Comparison of ENCODE assay signal across 8 mouse cellular contexts in the genomic region with DNA sequence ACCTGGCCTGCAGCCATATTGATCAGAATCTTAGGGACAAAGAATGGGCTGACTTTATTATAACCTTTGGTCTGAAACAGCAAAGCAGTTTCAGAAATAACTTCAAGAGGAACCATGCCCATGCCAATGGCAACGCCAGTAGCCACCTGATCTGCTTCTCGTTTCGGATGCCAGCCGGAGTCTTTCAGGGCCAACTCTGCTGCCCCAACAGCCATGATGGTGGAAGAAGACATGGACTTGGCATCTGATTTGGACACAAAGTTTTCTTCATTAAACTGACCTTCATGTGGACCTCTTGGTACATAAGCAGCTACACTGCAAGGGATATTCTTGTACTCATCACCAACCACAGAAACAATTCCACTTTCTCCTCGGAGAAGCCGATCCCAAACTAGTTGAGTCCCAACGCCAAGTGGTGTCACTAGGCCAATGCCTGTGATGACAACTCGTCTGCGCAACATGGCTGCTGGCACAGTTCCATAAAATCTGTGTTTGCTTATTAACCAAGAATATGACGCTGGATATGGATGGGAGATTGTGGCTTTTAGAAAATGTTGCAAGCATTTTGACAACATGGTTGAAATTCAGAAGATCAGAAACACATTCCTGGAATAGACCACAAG. TPM values are rescaled to one million over a fixed set of nuclear protein-coding genes. Genes with fewer than 3 reads are reported as not detected.
DNase-seq lines count a peak whose midpoint lies in the region; ATAC-seq lines count a peak whose summit lies in the region.

No protein-coding gene starts in this region.

- H3K4me3 ChIP-seq in kidney, embryonic 16.5 days (ENCODE audit: low read length), result peak overlapping the region; percentile 68
- peak overlapping the region; percentile 77 for H3K4me3 ChIP-seq in heart, embryonic 16.5 days (ENCODE audit: low read length)
- H3K4me3 ChIP-seq in lung, embryonic 15.5 days, result peak overlapping the region; percentile 58

- H3K9ac ChIP-seq in kidney, embryonic 16.5 days (replicated peaks; ENCODE audit: low read length), result no peak overlapping the region
- H3K9ac ChIP-seq in heart, embryonic 16.5 days (ENCODE audit: low read length), result peak overlapping the region; percentile 87
- no peak overlapping the region for H3K9ac ChIP-seq in lung, embryonic 15.5 days

- peak overlapping the region; percentile 75 for H3K4me2 ChIP-seq in kidney, embryonic 16.5 days (replicated peaks; ENCODE audit: low read depth, low read length)
- peak overlapping the region; percentile 76 for H3K4me2 ChIP-seq in heart, embryonic 16.5 days (ENCODE audit: low read depth, low read length)
- peak overlapping the region; percentile 75 for H3K4me2 ChIP-seq in lung, embryonic 15.5 days

- 0 out of 2 replicates have a peak, but pooled peaks cover 2% of the 10 kb centered on the region for H3K36me3 ChIP-seq in kidney, embryonic 16.5 days (ENCODE audit: insufficient read depth, low read length)
- 0 out of 2 replicates have a peak, but pooled peaks cover 3% of the 10 kb centered on the region for H3K36me3 ChIP-seq in heart, embryonic 16.5 days (ENCODE audit: control insufficient read depth, insufficient read depth)
- no peaks in the 10 kb centered on the region for H3K36me3 ChIP-seq in lung, embryonic 15.5 days

- 0 out of 2 replicates have a peak, but pooled peaks cover 2% of the 10 kb centered on the region for H3K9me3 ChIP-seq in kidney, embryonic 16.5 days (ENCODE audit: low read length)
- peaks cover 2% of the 10 kb centered on the region; the same call in 1 of the 2 replicates for H3K9me3 ChIP-seq in heart, embryonic 16.5 days (replicated peaks; ENCODE audit: control insufficient read depth, low read length)
- no peaks in the 10 kb centered on the region for H3K9me3 ChIP-seq in lung, embryonic 15.5 days

- peaks cover 10% of the 10 kb centered on the region for H3K4me1 ChIP-seq in kidney, embryonic 16.5 days (ENCODE audit: insufficient read depth, low read length)
- peaks cover 10% of the 10 kb centered on the region for H3K4me1 ChIP-seq in heart, embryonic 16.5 days (ENCODE audit: control insufficient read depth, insufficient read depth, low read length)
- peaks cover 15% of the 10 kb centered on the region for H3K4me1 ChIP-seq in lung, embryonic 15.5 days

- H3K27ac ChIP-seq in kidney, embryonic 16.5 days (ENCODE audit: low read length), result no peak overlapping the region
- no peak overlapping the region; the same call in 1 of the 2 replicates for H3K27ac ChIP-seq in heart, embryonic 16.5 days (ENCODE audit: low read length)
- H3K27ac ChIP-seq in lung, embryonic 15.5 days, result no peak overlapping the region

- 95% methylated on average over 10 of the region's 10 CpGs for WGBS in kidney, embryonic 16.5 days
- 94% methylated on average over 10 of the region's 10 CpGs for WGBS in heart, embryonic 16.5 days
- WGBS in lung, embryonic 15.5 days, result 95% methylated on average over 10 of the region's 10 CpGs

- DNase-seq in kidney, adult 11 months, result no peak
- DNase-seq in cerebellum, adult 9-10 months, result peak; percentile 65
- no peak for DNase-seq in frontal cortex, postnatal 10 days (ENCODE audit: low spot score in 2 of 2)
- no peak for DNase-seq in ovary, postnatal 10 days (ENCODE audit: low spot score)
- DNase-seq in retina, embryonic 14.5 days (ENCODE audit: low spot score), result no peak

- no peak for ATAC-seq in kidney, embryonic 16.5 days (ENCODE audit: low FRiP score, low TSS enrichment)
- no peak for ATAC-seq in heart, embryonic 16.5 days (replicated peaks; ENCODE audit: extremely low read depth, insufficient read depth, low FRiP score)
- ATAC-seq in lung, embryonic 15.5 days (ENCODE audit: borderline replicate concordance, extremely low read depth, low FRiP score, low TSS enrichment), result no peak

- no peaks in the 10 kb centered on the region for H3K27me3 ChIP-seq in kidney, embryonic 16.5 days (ENCODE audit: insufficient read depth, low read length)
- H3K27me3 ChIP-seq in heart, embryonic 16.5 days (ENCODE audit: control insufficient read depth, insufficient read depth, low read length), result no peaks in the 10 kb centered on the region
- no peaks in the 10 kb centered on the region for H3K27me3 ChIP-seq in lung, embryonic 15.5 days

RNA-seq across cellular contexts. Expression of gene Ngly1, which starts 6.8 kb away (rescaled TPM):
- 37.8 and 38.7 TPM in 2 replicates for polyA plus RNA-seq in kidney, embryonic 16.5 days (2015; fragmentation: Nextera tagmentation; extraction: Ambion mirVana)
- 30.2 and 32.7 TPM in 2 replicates for polyA plus RNA-seq in heart, embryonic 16.5 days (2015; fragmentation: Nextera tagmentation; extraction: Ambion mirVana)
- 33.9 and 35.5 TPM in 2 replicates for polyA plus RNA-seq in lung, embryonic 15.5 days (2015; fragmentation: Nextera tagmentation; extraction: Ambion mirVana)

RNA-seq across cellular contexts. Expression of gene Oxsm, which starts 7.3 kb away (rescaled TPM):
- 3.1 and 3.8 TPM in 2 replicates for polyA plus RNA-seq in kidney, embryonic 16.5 days (2015; fragmentation: Nextera tagmentation; extraction: Ambion mirVana)
- 4.0 and 4.7 TPM in 2 replicates for polyA plus RNA-seq in heart, embryonic 16.5 days (2015; fragmentation: Nextera tagmentation; extraction: Ambion mirVana)
- polyA plus RNA-seq in lung, embryonic 15.5 days (2015; fragmentation: Nextera tagmentation; extraction: Ambion mirVana), result 2.0 and 3.0 TPM in 2 replicates
